Mouse (Mus musculus): ENCODE measurements around the gene Cpeb2. TPM values are rescaled to one million over a fixed set of nuclear protein-coding genes. Genes with fewer than 3 reads are reported as not detected.

The Cpeb2 gene
- polyA plus RNA-seq, 1 experiment = 8.6 TPM

GRCm38 (mm10) chr5:43303504-43303903, 70.5 kb downstream of the Cpeb2 start:
- TF ChIP-seq POLR2A (IDR thresholded peaks at IDR 0.05; ENCODE audit: borderline replicate concordance, control insufficient read depth, low read depth, low read length) (no peak), CTCF (IDR thresholded peaks at IDR 0.05; ENCODE audit: control insufficient read depth, insufficient read depth, low read length) (no peak)
- no peaks in the 10 kb centered on the region for H3K4me1 ChIP-seq (ENCODE audit: control insufficient read depth, insufficient read depth, low read length)
- H3K27ac ChIP-seq (ENCODE audit: control insufficient read depth, insufficient read depth, low read depth, low read length, poor library complexity) = no peak overlapping the region
- 30% methylated on average over 1 of the region's 1 CpGs for WGBS
- H3K4me3 ChIP-seq (replicated peaks; ENCODE audit: control insufficient read depth, low read depth, low read length) = no peak overlapping the region

DNA sequence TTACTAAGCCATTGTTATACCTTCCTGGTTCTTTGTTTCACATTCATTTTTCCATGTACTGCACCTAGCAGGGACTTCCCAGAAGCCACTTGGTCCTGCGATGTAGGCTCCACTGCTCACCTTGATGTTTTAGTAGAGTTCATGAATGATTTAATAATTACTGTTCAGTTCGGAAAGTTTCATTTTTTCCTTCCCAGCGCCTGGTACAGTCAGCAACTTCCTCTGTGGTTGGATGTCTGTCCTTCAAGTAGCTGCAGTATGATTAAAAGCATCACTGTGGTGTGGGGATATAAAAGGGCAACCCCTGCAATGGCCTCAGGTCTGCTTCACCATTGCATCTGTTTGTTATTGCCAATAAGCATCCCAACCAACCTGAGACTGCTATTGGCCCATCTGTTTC, 72.5 kb downstream of the Cpeb2 start:
- Histone ChIP-seq H3K27ac (ENCODE audit: control insufficient read depth, insufficient read depth, low read depth, low read length, poor library complexity) (no peak overlapping the region), H3K4me3 (replicated peaks; ENCODE audit: control insufficient read depth, low read depth, low read length) (no peak overlapping the region), H3K4me1 (ENCODE audit: control insufficient read depth, insufficient read depth, low read length) (no peaks in the 10 kb centered on the region)
- TF ChIP-seq POLR2A (IDR thresholded peaks at IDR 0.05; ENCODE audit: borderline replicate concordance, control insufficient read depth, low read depth, low read length) = no peak
- no peak for TF ChIP-seq CTCF (IDR thresholded peaks at IDR 0.05; ENCODE audit: control insufficient read depth, insufficient read depth, low read length)
- 9% methylated on average over 3 of the region's 3 CpGs for WGBS

DNA sequence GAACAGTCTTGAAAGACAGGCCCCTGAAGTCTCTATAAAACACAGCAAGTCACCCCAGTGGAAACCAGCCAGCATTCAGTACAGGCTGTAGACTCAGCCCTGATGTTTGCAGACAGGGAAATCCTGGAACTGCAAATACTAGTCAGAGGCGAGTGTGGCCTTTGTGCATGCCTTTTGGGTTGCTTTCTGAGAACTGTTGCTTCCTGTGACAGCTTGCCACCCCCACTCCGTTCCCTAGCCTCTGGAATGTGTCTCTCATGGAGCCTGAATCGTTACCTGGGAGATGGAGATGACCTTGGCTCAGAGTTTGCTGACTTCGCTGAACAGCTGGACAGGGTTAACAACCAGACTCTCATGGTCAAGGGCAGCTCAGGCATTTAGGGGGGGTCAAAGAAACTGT, 77.0 kb downstream of the Cpeb2 start:
- 59% methylated on average over 4 of the region's 4 CpGs for WGBS
- H3K4me1 ChIP-seq (ENCODE audit: control insufficient read depth, insufficient read depth, low read length) = no peaks in the 10 kb centered on the region
- no peak overlapping the region for H3K27ac ChIP-seq (ENCODE audit: control insufficient read depth, insufficient read depth, low read depth, low read length, poor library complexity)
- H3K4me3 ChIP-seq (replicated peaks; ENCODE audit: control insufficient read depth, low read depth, low read length) = no peak overlapping the region
- TF ChIP-seq CTCF (IDR thresholded peaks at IDR 0.05; ENCODE audit: control insufficient read depth, insufficient read depth, low read length) (no peak), POLR2A (IDR thresholded peaks at IDR 0.05; ENCODE audit: borderline replicate concordance, control insufficient read depth, low read depth, low read length) (no peak)

GRCm38 (mm10) chr5:43324311-43324862, 91.4 kb downstream of the Cpeb2 start:
- H3K27ac ChIP-seq (ENCODE audit: control insufficient read depth, insufficient read depth, low read depth, low read length, poor library complexity) = no peak overlapping the region
- WGBS = 84% methylated on average over 3 of the region's 3 CpGs
- no peaks in the 10 kb centered on the region for H3K4me1 ChIP-seq (ENCODE audit: control insufficient read depth, insufficient read depth, low read length)
- TF ChIP-seq POLR2A (IDR thresholded peaks at IDR 0.05; ENCODE audit: borderline replicate concordance, control insufficient read depth, low read depth, low read length) (no peak), CTCF (IDR thresholded peaks at IDR 0.05; ENCODE audit: control insufficient read depth, insufficient read depth, low read length) (no peak)
- H3K4me3 ChIP-seq (replicated peaks; ENCODE audit: control insufficient read depth, low read depth, low read length) = no peak overlapping the region

- TF ChIP-seq POLR2A (IDR thresholded peaks at IDR 0.05; ENCODE audit: borderline replicate concordance, control insufficient read depth, low read depth, low read length) (no peak), CTCF (IDR thresholded peaks at IDR 0.05; ENCODE audit: control insufficient read depth, insufficient read depth, low read length) (no peak)
- H3K4me3 ChIP-seq (replicated peaks; ENCODE audit: control insufficient read depth, low read depth, low read length) = no peak overlapping the region
- no peaks in the 10 kb centered on the region for H3K4me1 ChIP-seq (ENCODE audit: control insufficient read depth, insufficient read depth, low read length)
- 78% methylated on average over 4 of the region's 4 CpGs for WGBS
- H3K27ac ChIP-seq (ENCODE audit: control insufficient read depth, insufficient read depth, low read depth, low read length, poor library complexity) = no peak overlapping the region
These were observed 92.6 kb downstream of the Cpeb2 start for GRCm38 (mm10) chr5:43325561-43325960.

DNA sequence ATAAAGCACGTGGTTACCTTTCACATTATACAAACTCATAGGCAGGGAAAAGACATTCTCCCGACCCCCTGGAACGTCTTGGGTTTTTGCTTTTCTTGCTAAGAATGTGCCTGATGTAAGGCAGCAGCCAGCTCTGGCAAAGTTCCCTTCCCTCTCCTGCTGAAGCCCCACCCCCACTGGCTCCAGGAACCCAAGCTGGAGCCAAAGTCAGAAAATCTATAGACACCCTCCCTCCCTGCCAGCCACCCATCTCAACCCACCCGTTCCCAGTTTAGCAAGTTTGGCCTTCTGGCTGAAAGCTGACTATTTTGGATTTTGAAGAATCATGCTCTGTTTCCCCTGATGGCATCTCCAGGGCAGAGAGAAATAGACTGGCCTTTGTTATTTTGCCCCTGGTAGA, 95.6 kb downstream of the Cpeb2 start:
- Histone ChIP-seq H3K4me3 (replicated peaks; ENCODE audit: control insufficient read depth, low read depth, low read length) (no peak overlapping the region), H3K4me1 (ENCODE audit: control insufficient read depth, insufficient read depth, low read length) (no peaks in the 10 kb centered on the region), H3K27ac (ENCODE audit: control insufficient read depth, insufficient read depth, low read depth, low read length, poor library complexity) (no peak overlapping the region)
- TF ChIP-seq POLR2A (IDR thresholded peaks at IDR 0.05; ENCODE audit: borderline replicate concordance, control insufficient read depth, low read depth, low read length) = no peak
- WGBS = 75% methylated on average over 4 of the region's 4 CpGs

GRCm38 (mm10) chr5:43330260-43330659, 97.3 kb downstream of the Cpeb2 start:
- TF ChIP-seq POLR2A (IDR thresholded peaks at IDR 0.05; ENCODE audit: borderline replicate concordance, control insufficient read depth, low read depth, low read length) (no peak), CTCF (IDR thresholded peaks at IDR 0.05; ENCODE audit: control insufficient read depth, insufficient read depth, low read length) (no peak)
- Histone ChIP-seq H3K4me1 (ENCODE audit: control insufficient read depth, insufficient read depth, low read length) (no peaks in the 10 kb centered on the region), H3K27ac (ENCODE audit: control insufficient read depth, insufficient read depth, low read depth, low read length, poor library complexity) (no peak overlapping the region), H3K4me3 (replicated peaks; ENCODE audit: control insufficient read depth, low read depth, low read length) (no peak overlapping the region)
- WGBS = 84% methylated on average over 3 of the region's 3 CpGs

DNA sequence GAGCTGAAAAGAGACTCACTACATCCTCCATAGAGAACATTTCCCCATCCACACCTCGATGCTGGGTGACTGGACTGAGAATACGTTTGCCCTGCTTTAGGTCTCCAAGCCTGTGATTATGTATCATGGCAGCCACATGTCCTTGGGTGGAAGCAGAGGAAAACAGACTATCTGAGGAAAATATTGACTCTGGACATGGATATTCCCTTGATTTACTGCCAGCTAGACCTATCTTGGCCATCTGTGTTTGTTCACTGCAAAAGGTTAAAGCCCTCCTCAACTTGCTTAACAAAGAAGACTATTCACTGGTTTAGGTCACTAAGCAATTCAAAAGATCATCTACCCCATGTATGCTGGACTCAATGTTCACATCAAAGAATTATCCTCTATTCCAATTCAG, 101.5 kb downstream of the Cpeb2 start:
- Histone ChIP-seq H3K4me1 (ENCODE audit: control insufficient read depth, insufficient read depth, low read length) (no peaks in the 10 kb centered on the region), H3K4me3 (replicated peaks; ENCODE audit: control insufficient read depth, low read depth, low read length) (no peak overlapping the region), H3K27ac (ENCODE audit: control insufficient read depth, insufficient read depth, low read depth, low read length, poor library complexity) (no peak overlapping the region)
- 67% methylated on average over 2 of the region's 2 CpGs for WGBS
- no peak for TF ChIP-seq CTCF (IDR thresholded peaks at IDR 0.05; ENCODE audit: control insufficient read depth, insufficient read depth, low read length)
- no peak for TF ChIP-seq POLR2A (IDR thresholded peaks at IDR 0.05; ENCODE audit: borderline replicate concordance, control insufficient read depth, low read depth, low read length)

DNA sequence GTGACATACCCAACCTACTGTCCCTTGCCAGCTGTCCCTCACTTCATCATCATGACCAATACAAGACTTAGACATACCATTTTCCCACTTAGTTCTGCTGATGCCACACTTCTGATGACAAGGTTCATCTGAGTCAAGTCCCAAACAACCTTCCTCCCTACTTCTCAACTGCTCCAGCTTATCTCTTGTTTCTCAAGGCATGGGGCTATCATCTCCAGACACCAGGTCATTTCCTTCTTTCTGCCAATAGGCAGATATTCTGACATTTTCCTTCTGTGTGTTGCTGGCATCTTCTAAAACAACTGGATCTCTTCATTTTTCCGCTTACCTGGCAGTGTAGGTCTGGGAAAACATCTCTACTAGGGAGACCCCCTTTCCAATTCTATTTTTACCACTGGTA, 104.2 kb downstream of the Cpeb2 start:
- H3K4me3 ChIP-seq (replicated peaks; ENCODE audit: control insufficient read depth, low read depth, low read length) = no peak overlapping the region
- H3K4me1 ChIP-seq (ENCODE audit: control insufficient read depth, insufficient read depth, low read length) = no peaks in the 10 kb centered on the region
- H3K27ac ChIP-seq (ENCODE audit: control insufficient read depth, insufficient read depth, low read depth, low read length, poor library complexity) = no peak overlapping the region
- no peak for TF ChIP-seq POLR2A (IDR thresholded peaks at IDR 0.05; ENCODE audit: borderline replicate concordance, control insufficient read depth, low read depth, low read length)
- TF ChIP-seq CTCF (IDR thresholded peaks at IDR 0.05; ENCODE audit: control insufficient read depth, insufficient read depth, low read length) = no peak
- WGBS = 79% methylated on average over 1 of the region's 1 CpGs
